Mouse (Mus musculus): ENCODE measurements around the gene Kcnab3.

GRCm38 (mm10) chr11:69364376-69364775 lies 38.3 kb downstream of the Kcnab3 start:
- no peak for TF ChIP-seq CTCF (IDR thresholded peaks at IDR 0.05; ENCODE audit: low read depth)
- no peak for TF ChIP-seq EP300 (IDR thresholded peaks at IDR 0.05; ENCODE audit: low read depth)
